Mouse (Mus musculus) heart, adult 2 months (tissue): ENCODE results near the gene Dlg1.

ENCODE experiments used
- CTCF ChIP-seq: fragments of 200-600 bp; IDR thresholded peaks from 2 replicates; pipeline ENCODE4 v1.8.1; 2022; ENCODE audit warnings: antibody characterized with exemption, mild to moderate bottlenecking, moderate library complexity
- POLR2A ChIP-seq: fragments of 200-500 bp; IDR thresholded peaks from 2 replicates; pipeline ENCODE4 v1.6.1; 2011; ENCODE audit warnings: mild to moderate bottlenecking, low read depth, low read length, control low read depth; ENCODE audit not compliant: insufficient read depth

GRCm38 (mm10) chr16:31696367-31696766 is 33.1 kb downstream of the Dlg1 start:
- TF ChIP-seq POLR2A: no peak
- TF ChIP-seq CTCF: no peak
